8 mouse cellular contexts compared by ENCODE assay signal in the genomic region with DNA sequence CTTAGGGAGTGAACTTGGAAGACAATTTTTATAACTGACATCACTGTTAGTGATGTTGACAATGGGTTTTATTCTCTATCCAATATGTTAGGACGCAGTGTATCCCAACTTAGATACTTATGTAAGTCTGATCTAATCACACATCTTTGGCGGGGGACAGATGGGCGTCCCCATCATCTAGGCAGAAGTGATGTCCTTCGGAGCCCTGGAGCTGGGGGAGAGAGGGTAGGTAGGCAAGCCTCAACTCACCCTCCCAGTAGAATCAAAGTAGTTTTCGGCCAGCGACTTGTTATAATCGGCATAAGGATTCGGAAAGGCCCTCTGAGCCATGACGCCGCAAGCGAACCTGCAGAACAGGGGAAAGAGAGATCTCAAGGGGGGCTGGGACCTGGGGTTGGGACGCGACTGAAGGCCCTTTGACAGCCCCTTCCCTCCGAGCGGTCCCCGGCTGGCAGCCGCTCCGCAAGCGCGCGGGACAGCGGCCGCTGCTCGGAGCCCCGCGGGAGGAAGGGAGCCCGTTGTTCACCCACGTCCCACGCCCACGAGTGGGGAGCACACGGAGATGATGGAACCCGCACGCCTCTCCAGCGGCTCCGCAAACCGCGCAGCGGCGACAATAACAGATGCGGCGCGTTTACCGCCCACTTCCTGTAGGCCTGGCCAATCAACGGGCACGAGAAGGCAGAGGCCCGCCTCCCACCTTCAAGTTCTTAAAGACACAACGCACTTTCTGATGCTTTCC. TPM values are rescaled to one million over a fixed set of nuclear protein-coding genes. Genes with fewer than 3 reads are reported as not detected.
DNase-seq lines count a peak whose midpoint lies in the region; ATAC-seq lines count a peak whose summit lies in the region.

TSS of gene Lancl1 (minus strand) at position 627 of the 742 bp plus-strand sequence.

- peak; percentile 79 for DNase-seq in adipocyte (ENCODE audit: low spot score)
- peak; percentile 95 for DNase-seq in embryo, embryonic 10 days (ENCODE audit: low spot score)
- DNase-seq in gastrocnemius, postnatal 14 days: peak; percentile 88
- peak; percentile 91 to 93 for DNase-seq in left cerebral cortex, postnatal 10 days (ENCODE audit: extremely low spot score in 1 of 2, low spot score in 2 of 2)
- DNase-seq in right cerebral cortex, postnatal 25 days: peak; percentile 93
- peak; percentile 80 to 87 for DNase-seq in urinary bladder, postnatal 4 days (ENCODE audit: low spot score in 2 of 2)

- intact Hi-C loops in gastrocnemius, postnatal 14 days (cut with DNase I; ENCODE audit: low total_unique reads): no loop called here
- intact Hi-C loops in left cerebral cortex, postnatal 10 days (cut with DNase I): no loop called here

- peak; percentile 99 for ATAC-seq in inflammation-experienced regulatory T-cells, adult 6 months
- peak; percentile 98 for ATAC-seq in megakaryocyte-erythroid progenitor cell, adult 5-6 weeks (replicated peaks; ENCODE audit: low FRiP score, low TSS enrichment, poor library complexity, severe bottlenecking)

RNA-seq across cellular contexts. Expression of gene Lancl1, which starts in this region (rescaled TPM):
- total RNA-seq in gastrocnemius, postnatal 14 days (2021): 10 to 100 TPM; 29.2 to 32.3 TPM
- polyA plus RNA-seq in inflammation-experienced regulatory T-cells, adult 6 months (2017; shearing (Covaris generic)): 10 to 100 TPM; 23.1 to 52.2 (median 35.8) TPM
- total RNA-seq in left cerebral cortex, postnatal 10 days (2021): 100 to 1,000 TPM; 154 to 161 TPM
- 36.5 and 51.6 TPM in 2 replicates for total RNA-seq in megakaryocyte-erythroid progenitor cell, adult 5-6 weeks (2014; fragmentation: Nextera tagmentation)
- total RNA-seq in megakaryocyte-erythroid progenitor cell, adult 5-6 weeks (2017): 32.3 and 43.4 TPM in 2 replicates

Comparison
In these comparisons a context has a peak if more than half of its experiments do, and no peak if none do; other contexts are left out.
1. Peak in every context shown above with its lines: DNase-seq and ATAC-seq.